Mouse (Mus musculus) gastrocnemius, adult 2 months (tissue): Measurements from ENCODE around the gene Gm49486. TPM values are rescaled to one million over a fixed set of nuclear protein-coding genes. Genes with fewer than 3 reads are reported as not detected.
A peak's percentile ranks its signal among the peaks of the same experiment; 100 is the strongest.

Experiments
- DNase-seq: peaks from one replicate; pipeline ENCODE4 v3.0.0; 2022
- H3K27ac ChIP-seq: fragments of 200-600 bp; 2 replicates; pipeline ENCODE4 v1.8.1; 2022; ENCODE audit warnings: mild to moderate bottlenecking
- H3K4me3 ChIP-seq: fragments of 200-600 bp; 2 replicates; pipeline ENCODE4 v1.8.1; 2022; ENCODE audit warnings: mild to moderate bottlenecking, moderate library complexity
- CTCF ChIP-seq: fragments of 200-600 bp; IDR thresholded peaks from 2 replicates; pipeline ENCODE4 v1.8.1; 2022; ENCODE audit warnings: antibody characterized with exemption, mild to moderate bottlenecking, moderate library complexity
- intact Hi-C: fragments of 180-260 bp; cut with DNase I; formaldehyde crosslinking; loops from one replicate; pipeline ENCODE4 v1.15.1; 2025
- total RNA-seq, 2 experiments: library from RNA; stranded (reverse); gene quantifications; 2 replicates each; pipeline ENCODE4 v1.2.3; 2021

Gene Gm49486
- total RNA-seq, 2 experiments from 2014 or later: 0.10 to 1.0 TPM

DNA sequence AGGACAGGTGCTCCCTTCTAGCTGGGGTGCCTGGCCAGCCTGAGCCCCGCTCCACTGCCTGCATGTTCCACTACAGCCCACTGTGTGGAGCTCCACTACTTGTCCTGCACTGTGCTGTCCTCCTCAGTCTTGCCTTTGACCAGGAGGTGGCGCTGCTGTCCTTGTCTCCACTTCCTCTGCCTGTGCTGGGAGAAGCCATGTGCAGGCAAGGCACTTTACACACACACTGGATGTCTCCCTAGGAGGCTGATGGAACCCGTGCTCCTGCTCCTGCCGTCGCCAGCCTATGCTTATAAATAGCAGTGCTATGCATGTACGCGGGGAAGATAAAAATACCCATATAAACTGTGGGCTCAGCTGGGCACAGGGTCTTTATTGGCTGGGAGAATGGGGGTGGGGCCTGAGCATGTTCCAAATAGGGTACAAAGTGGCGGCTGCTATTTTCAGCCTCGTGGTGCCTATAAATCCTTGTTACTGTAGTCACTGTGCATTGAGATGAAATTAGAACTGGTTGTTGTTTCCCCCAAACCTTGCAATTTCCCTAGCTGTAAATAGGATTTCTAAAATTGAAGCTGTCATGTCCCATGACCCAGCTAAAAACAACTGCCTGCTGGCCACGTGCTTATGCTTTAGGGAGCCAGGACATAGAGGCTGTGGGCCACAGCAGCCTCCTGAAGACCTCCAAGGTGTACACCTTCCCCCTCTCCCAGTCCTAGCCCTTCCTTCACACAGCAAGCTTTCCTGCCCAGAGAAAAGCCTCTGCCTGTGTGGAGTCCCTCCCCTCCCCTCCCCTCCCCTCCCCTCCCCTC is 14.2 kb downstream of the Gm49486 start:
- Histone ChIP-seq H3K4me3 (peak overlapping the region; percentile 32), H3K27ac (peak overlapping the region; percentile 95)
- TF ChIP-seq CTCF: no peak
- intact Hi-C loops: loop anchor here (1.0 to 10.0 kb wide), 4 partner anchors 37 to 361 kb away; partner anchors contain the start of genes Dmc1 and Pla2g6
- DNase-seq: peak; percentile 97

- intact Hi-C loops: loop anchor here (5.0 to 10.0 kb wide), 2 partner anchors 83 to 361 kb away; partner anchors contain the start of genes Dmc1 and Pla2g6
- H3K4me3 ChIP-seq: peak overlapping the region; percentile 23; the same call in 1 of the 2 replicates
- peak; percentile 61 for DNase-seq
- H3K27ac ChIP-seq: peak overlapping the region; percentile 95
- no peak for TF ChIP-seq CTCF
These were observed 15.1 kb downstream of the Gm49486 start for GRCm38 (mm10) chr15:79244071-79244893.

GRCm38 (mm10) chr15:79245321-79245720 is 16.1 kb downstream of the Gm49486 start:
- DNase-seq: no peak
- no peak for TF ChIP-seq CTCF
- Histone ChIP-seq H3K4me3 (peak overlapping the region; percentile 0; the same call in 1 of the 2 replicates), H3K27ac (peak overlapping the region; percentile 95)
- intact Hi-C loops: loop anchor here (10.0 kb wide), 1 partner anchor 359 kb away; the partner anchor contains the start of gene Dmc1

- Histone ChIP-seq H3K4me3 (no peak overlapping the region), H3K27ac (no peak overlapping the region)
- intact Hi-C loops: no loop called here
- no peak for DNase-seq
- no peak for TF ChIP-seq CTCF
These were observed 21.0 kb downstream of the Gm49486 start for GRCm38 (mm10) chr15:79250236-79250635.

DNA sequence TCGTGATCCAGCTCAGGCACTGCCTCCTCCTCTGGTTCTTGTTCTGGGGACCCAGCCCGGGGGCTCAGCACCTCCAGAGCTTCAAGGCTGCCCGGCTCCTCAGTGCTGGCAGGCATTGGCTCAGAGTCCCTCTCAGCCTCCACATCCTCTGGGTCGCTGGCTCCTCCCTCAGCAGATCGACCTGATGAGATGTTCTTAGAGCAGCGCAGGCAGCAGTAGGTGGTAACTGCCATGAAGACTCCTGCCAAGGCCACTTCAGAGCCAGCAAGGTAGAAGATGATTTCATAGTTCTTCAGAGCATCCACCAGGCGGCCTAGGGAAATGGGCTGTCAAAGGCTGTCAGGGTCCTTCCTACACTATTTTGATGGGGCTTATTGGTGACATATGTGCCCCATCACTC is 22.0 kb downstream of the Gm49486 start:
- DNase-seq: no peak
- no peak overlapping the region for H3K27ac ChIP-seq
- no peak for TF ChIP-seq CTCF
- intact Hi-C loops: no loop called here
- H3K4me3 ChIP-seq: no peak overlapping the region

DNA sequence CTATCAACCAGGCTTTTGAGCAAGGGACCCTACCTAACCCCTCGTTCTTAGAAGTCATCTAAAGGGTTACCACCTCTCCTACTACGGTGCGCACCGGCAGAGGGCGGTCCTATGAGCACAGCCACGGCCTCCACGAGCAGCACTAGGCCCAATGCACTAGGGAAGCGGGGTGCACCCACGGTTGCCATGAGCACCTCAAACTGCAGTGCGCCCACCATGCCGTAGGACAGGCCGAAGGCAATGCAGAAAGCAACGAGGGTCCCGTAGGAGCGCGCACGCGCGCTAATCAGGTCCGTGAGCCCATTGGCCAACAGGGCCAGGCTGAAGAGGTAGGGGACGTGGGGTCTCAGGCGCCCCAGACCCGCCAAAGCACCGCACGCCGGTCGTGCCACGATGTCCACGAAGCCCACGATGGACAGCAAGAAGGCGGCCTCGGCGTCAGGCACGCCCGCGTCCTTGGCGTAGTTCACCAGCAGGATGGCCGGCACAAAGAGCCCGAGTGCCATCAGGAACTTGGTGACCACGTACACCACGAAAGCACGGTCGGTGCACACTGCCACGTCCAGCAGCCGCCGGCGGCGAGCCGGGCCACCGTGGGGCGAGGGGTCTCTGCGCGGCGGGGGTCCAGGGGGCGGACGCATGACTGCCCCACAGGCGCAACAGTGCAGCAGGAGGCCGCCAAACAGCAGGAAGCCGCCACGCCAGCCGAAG is 22.7 kb downstream of the Gm49486 start:
- TF ChIP-seq CTCF: peak; percentile 28; the same call in 1 of the 2 replicates
- peak; percentile 64 for DNase-seq
- H3K4me3 ChIP-seq: peak overlapping the region; percentile 68
- intact Hi-C loops: no loop called here
- H3K27ac ChIP-seq: peak overlapping the region; percentile 51

DNA sequence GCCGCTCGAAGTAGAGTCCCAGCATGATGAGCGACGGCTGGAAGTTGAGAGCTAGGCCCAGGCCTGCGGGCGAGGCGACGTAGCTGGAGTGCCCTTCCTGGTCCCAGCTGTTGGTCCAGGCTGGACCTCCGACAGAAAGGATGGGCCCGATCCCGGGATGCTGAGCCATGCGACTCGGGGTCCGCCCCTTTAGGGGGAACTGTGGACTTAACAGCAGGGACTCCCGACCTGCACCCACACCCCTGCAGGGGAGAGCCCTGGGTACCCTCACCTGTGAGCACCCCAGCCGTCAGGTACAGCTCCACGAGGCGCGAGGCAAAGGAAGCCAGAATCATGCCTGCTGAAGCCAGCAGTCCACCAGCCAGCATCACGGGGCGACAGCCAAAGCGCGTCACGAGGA is 23.4 kb downstream of the Gm49486 start:
- intact Hi-C loops: no loop called here
- Histone ChIP-seq H3K4me3 (peak overlapping the region; percentile 68), H3K27ac (peak overlapping the region; percentile 51; the same call in 1 of the 2 replicates)
- DNase-seq: no peak
- TF ChIP-seq CTCF: no peak

- intact Hi-C loops: no loop called here
- Histone ChIP-seq H3K4me3 (no peak within 1 kb of the TSS), H3K27ac (no peak within 1 kb of the TSS)
- no peak for TF ChIP-seq CTCF
- DNase-seq: no peak
These were observed 25.5 kb downstream of the Gm49486 start, which contains the start of gene Slc16a8 for GRCm38 (mm10) chr15:79254661-79255060. TSS of gene Slc16a8 (minus strand) at chr15:79254761.

DNA sequence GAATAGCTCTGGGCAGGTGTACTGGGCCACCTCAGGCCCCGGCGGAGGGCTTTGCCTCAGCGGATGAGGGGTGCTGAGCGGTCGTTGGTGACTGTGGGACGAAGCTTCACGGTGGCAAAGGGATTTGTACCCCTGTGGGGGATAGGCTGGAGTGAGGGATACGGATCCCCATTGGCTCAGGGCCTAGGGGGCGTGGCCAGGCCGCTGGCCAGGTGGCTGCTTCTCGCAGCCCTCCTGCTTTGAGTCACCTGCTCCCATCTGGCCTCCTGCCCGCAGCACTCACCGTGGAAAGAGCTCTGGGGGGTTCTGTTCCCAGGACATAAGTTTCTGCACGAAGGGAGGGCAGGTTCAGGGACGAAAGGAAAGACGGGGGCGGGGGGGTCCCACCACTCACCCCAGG is 29.3 kb downstream of the Gm49486 start:
- TF ChIP-seq CTCF: no peak
- intact Hi-C loops: no loop called here
- DNase-seq: no peak
- Histone ChIP-seq H3K4me3 (no peak overlapping the region), H3K27ac (no peak overlapping the region)

DNA sequence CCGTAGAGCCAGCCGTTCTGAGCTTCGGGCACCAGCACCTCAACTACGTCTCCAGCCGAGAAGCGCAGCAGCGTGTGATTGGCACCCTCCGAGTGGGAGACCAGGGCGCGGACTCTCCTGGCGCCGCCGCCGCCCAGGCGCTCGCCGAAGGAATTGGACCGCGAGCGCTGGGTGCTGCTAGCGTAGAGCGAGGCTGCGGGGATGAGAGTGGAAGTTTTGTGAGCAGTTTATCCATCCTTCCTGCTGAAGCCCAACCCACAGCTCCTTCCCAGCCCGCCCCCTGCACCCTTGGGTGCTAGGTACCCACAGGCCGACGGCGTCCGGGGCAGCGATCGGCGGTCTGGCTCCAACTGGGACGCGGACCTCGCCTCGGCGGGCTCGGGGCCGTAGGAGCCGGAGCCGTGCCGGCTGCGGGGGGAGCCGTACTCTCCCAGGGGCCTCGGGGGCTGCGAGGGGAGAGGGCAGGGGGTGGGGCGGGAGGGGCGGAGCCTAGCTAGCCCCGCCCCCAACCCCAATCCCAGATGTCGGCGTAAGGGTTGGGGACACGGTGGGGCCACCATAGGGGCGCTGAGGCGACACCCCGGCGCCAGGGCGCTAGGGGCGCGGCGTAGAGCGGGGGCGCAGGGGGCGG is 32.0 kb downstream of the Gm49486 start:
- peak overlapping the region; percentile 81 for H3K27ac ChIP-seq
- intact Hi-C loops: no loop called here
- peak; percentile 63 for DNase-seq
- H3K4me3 ChIP-seq: peak overlapping the region; percentile 83
- no peak for TF ChIP-seq CTCF

- no peak for DNase-seq
- H3K27ac ChIP-seq: peak overlapping the region; percentile 81
- intact Hi-C loops: no loop called here
- H3K4me3 ChIP-seq: peak overlapping the region; percentile 83
- no peak; the same call in 1 of the 2 replicates for TF ChIP-seq CTCF
These were observed 32.6 kb downstream of the Gm49486 start for GRCm38 (mm10) chr15:79261757-79262156.

- peak; percentile 70 for DNase-seq
- peak overlapping the region; percentile 83 for H3K4me3 ChIP-seq
- intact Hi-C loops: no loop called here
- TF ChIP-seq CTCF: peak; percentile 55
- peak overlapping the region; percentile 81 for H3K27ac ChIP-seq
These were observed 33.2 kb downstream of the Gm49486 start for GRCm38 (mm10) chr15:79262375-79262774.
